Mouse (Mus musculus) forebrain, postnatal 0 days (tissue): ENCODE results near the gene Nr2f2. TPM values are rescaled to one million over a fixed set of nuclear protein-coding genes. Genes with fewer than 3 reads are reported as not detected.

Experiments used
- ATAC-seq: fragments of 200-750 bp; cut with Nextera tagmentation; 2 replicates; pipeline ENCODE4 v1.8.0; 2017; ENCODE audit warnings: mild to moderate bottlenecking, moderate library complexity
- DNase-seq: peaks from one replicate; pipeline ENCODE4 v3.0.0-alpha.2; 2015
- H3K27ac ChIP-seq: fragments of 300-500 bp; sonication (generic); 2 replicates; pipeline ENCODE4 v1.5.1; 2014; ENCODE audit warnings: low read depth, mild to moderate bottlenecking, antibody characterized with exemption, low read length, moderate library complexity, mixed read lengths
- H3K27me3 ChIP-seq: fragments of 300-500 bp; sonication (generic); 2 replicates; pipeline ENCODE4 v1.6.1; 2014; ENCODE audit warnings: mild to moderate bottlenecking, low read length, mixed read lengths; ENCODE audit not compliant: insufficient read depth
- H3K36me3 ChIP-seq: fragments of 300-500 bp; sonication (generic); 2 replicates; pipeline ENCODE4 v1.6.1; 2014; ENCODE audit warnings: mild to moderate bottlenecking, moderate library complexity; ENCODE audit not compliant: insufficient read depth
- H3K4me1 ChIP-seq: fragments of 300-500 bp; sonication (generic); 2 replicates; pipeline ENCODE4 v1.6.1; 2014; ENCODE audit warnings: antibody characterized with exemption; ENCODE audit not compliant: insufficient read depth
- H3K4me2 ChIP-seq: fragments of 300-500 bp; sonication (generic); 2 replicates; pipeline ENCODE4 v1.6.1; 2014; ENCODE audit warnings: low read depth, mild to moderate bottlenecking, moderate library complexity
- H3K4me3 ChIP-seq: fragments of 300-500 bp; sonication (generic); 2 replicates; pipeline ENCODE4 v1.5.1; 2014; ENCODE audit warnings: low read depth, low read length, mixed read lengths
- H3K9ac ChIP-seq: fragments of 300-500 bp; sonication (generic); 2 replicates; pipeline ENCODE4 v1.6.1; 2014; ENCODE audit warnings: mild to moderate bottlenecking
- H3K9me3 ChIP-seq: fragments of 300-500 bp; sonication (generic); 2 replicates; pipeline ENCODE4 v1.6.1; 2016; ENCODE audit warnings: low read length
- CTCF ChIP-seq: sonication (generic); IDR thresholded peaks from 2 replicates; pipeline ENCODE4 v1.5.1; 2016; ENCODE audit warnings: antibody characterized with exemption, control low read depth, low read depth
- WGBS: fragments of 180-500 bp; shearing (Covaris S2); extraction: QIAGEN DNeasy Blood & Tissue Kit; methylation state at CpG from one replicate; pipeline ENCODE4 v1.1.7; 2014; 5-methylcytosine and 5-hydroxymethylcytosine counted together
- polyA plus RNA-seq: library from polyadenylated mRNA; unstranded; fragments of >200 nt; fragmentation: Nextera tagmentation; extraction: Ambion mirVana; gene quantifications from 2 replicates; pipeline ENCODE4 v1.2.1, GENCODE M21; 2015
- total RNA-seq: library from RNA; depleted of rRNA; stranded (reverse); fragments of >200 nt; gene quantifications from 2 replicates; pipeline ENCODE4 v1.2.3, GENCODE M21; 2014

Nr2f2 gene
- total and polyA plus RNA-seq, 2 experiments from 2014 or later: 49.9 to 92.8 TPM

DNA sequence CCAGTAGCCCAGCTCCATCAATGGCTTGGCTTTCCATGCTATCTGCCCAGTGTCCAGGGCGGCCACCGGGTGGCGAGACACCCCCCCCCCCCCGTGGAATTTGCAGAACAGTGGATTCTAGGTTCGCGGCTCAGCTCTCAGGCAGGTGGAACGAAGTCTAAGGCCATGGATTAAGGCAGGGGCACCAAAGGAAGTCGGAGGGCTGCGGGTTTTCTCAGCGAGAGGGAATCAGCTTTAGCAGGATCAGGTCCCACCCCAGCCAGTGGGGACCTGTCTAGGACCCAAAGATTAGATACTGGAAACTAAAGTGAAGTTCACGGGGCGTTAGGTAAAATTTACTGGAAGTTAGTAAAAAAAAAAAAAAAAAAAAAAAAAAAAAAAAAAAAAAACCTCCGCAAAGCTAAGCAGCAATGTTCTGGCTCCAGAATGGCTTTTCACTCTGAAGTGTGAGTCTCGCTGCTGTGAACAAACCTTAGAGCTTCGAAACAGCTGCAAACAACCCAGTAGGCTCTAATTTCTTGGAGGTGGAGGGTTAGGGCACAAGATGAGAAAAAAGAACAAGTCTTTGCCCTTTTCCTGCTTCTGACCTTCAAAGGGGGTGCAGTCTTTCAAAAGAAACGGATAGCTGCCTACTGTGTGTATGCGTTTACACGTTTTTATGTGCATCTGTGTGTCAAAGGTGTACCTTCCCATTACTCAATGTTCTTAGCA, 4.2 kb upstream of the Nr2f2 start:
- H3K9ac ChIP-seq: peak overlapping the region; percentile 44
- no peaks in the 10 kb centered on the region for H3K4me1 ChIP-seq
- 6% methylated on average over 18 of the region's 18 CpGs for WGBS
- H3K4me2 ChIP-seq: peak overlapping the region; percentile 41
- ATAC-seq: no peak
- no peak for TF ChIP-seq CTCF
- 0 out of 2 replicates have a peak overlapping the region, but pooled peaks have one; percentile 73 for H3K27ac ChIP-seq
- H3K36me3 ChIP-seq: no peaks in the 10 kb centered on the region
- peak overlapping the region; percentile 27; the same call in 1 of the 2 replicates for H3K4me3 ChIP-seq
- DNase-seq: peak; percentile 20
- peaks cover 66% of the 10 kb centered on the region for H3K27me3 ChIP-seq
- no peaks in the 10 kb centered on the region for H3K9me3 ChIP-seq

DNA sequence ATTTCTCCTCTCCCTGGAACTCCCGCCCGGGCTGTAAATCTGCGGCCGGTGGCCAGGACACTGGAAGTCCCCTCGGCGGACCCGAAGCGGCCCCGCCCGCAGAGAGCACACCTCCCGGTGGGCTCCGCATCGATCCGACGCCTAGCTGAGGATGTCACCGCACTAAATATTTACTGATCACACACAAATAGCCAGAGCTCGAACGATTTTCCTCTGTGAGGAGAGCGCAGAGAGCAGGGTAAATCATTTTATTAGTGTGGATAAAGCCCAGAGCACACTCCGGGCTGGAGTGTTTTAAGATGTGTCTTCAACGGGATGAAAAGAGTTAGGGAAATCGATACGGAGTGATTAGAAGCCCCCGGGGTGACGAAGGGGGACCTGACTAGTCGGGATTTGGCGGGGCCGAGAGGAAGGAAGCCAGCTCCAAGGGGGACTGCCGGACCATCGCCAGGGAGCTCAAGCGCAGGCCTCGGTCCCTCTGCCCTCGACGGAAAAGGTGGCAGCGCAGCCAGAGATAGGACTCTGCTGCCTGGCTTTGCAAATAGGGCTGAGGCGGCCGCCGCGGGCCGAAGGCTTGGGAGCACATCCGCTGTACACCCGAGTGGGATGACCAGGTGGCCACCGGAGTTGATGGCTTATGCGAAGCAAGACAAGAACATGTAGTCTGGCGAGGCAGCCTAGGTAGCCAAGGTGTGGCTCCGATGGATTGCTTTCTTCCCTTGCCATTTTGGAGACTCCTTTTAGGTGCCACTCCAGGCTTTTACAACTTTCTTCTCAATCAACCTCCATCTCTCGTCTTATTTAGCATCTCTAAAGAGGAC, 3.4 kb upstream of the Nr2f2 start:
- Histone ChIP-seq H3K9ac (peak overlapping the region; percentile 44), H3K4me3 (peak overlapping the region; percentile 27), H3K27me3 (peaks cover 69% of the 10 kb centered on the region), H3K4me1 (no peaks in the 10 kb centered on the region), H3K9me3 (no peaks in the 10 kb centered on the region), H3K36me3 (no peaks in the 10 kb centered on the region), H3K4me2 (peak overlapping the region; percentile 41), H3K27ac (peak overlapping the region; percentile 73)
- 2% methylated on average over 47 of the region's 47 CpGs for WGBS
- ATAC-seq (no peak), DNase-seq (peak; percentile 44)
- TF ChIP-seq CTCF: no peak

DNA sequence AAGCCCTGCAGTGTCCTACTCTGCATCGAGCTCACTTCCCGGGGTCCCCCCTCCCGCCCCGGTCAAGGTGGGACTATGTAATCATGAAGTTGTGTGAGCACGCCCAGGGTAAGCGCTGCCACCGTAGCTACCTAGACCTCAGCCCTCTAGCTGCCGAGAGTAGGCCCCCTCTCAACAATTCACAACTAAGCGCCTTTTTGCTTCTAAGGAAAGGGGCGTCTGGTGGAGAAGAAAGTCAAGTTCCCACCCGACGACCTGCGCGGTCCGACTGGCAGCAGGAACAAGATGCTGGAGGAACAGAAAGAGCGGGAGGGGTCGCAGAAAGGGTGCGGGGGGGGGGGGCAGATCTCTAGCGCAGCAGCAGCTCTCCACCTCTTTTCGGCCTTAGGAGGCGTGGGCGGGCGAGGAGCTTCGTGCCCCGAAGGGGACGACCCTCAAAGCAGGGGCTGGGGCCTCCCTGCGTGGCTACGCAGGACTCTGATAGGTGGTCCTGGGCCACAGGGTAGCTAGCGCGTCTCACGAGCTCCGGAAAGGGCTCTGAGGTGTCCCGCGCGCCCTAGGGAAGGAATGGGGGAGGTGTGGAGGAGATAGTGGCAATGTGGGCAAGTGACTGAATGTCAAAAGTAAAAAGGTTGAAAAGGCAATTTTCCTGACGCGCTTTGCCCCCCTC, 2.7 kb upstream of the Nr2f2 start:
- Histone ChIP-seq H3K4me1 (no peaks in the 10 kb centered on the region), H3K4me2 (peak overlapping the region; percentile 41), H3K27ac (peak overlapping the region; percentile 73), H3K9ac (peak overlapping the region; percentile 44), H3K9me3 (no peaks in the 10 kb centered on the region), H3K27me3 (peaks cover 69% of the 10 kb centered on the region), H3K36me3 (no peaks in the 10 kb centered on the region), H3K4me3 (peak overlapping the region; percentile 27)
- 4% methylated on average over 36 of the region's 37 CpGs for WGBS
- TF ChIP-seq CTCF: no peak
- ATAC-seq (peak; percentile 38; the same call in 1 of the 2 replicates), DNase-seq (peak; percentile 18)

DNA sequence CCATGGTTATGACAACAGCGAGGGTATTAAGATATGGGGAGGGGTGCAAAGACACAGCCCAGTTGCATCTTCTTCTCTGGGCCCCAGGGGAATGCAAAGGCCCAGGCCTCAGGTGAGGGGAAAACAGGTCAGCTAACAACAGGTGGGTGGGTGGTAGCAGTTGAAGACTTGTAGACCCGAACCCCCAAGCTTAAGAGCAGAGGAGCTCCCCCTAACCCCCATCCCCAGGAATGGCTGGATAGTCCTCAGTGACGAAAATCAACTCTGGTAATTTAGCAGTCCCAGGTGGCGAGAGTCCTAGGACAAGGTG, 2.2 kb upstream of the Nr2f2 start:
- ATAC-seq (no peak), DNase-seq (peak; percentile 8)
- no peaks in the 10 kb centered on the region for H3K4me1 ChIP-seq
- peaks cover 70% of the 10 kb centered on the region for H3K27me3 ChIP-seq
- H3K4me2 ChIP-seq: peak overlapping the region; percentile 41
- peak overlapping the region; percentile 27; the same call in 1 of the 2 replicates for H3K4me3 ChIP-seq
- H3K36me3 ChIP-seq: no peaks in the 10 kb centered on the region
- no peak for TF ChIP-seq CTCF
- H3K9ac ChIP-seq: 0 out of 2 replicates have a peak overlapping the region, but pooled peaks have one; percentile 44
- H3K9me3 ChIP-seq: no peaks in the 10 kb centered on the region
- peak overlapping the region; percentile 73; the same call in 1 of the 2 replicates for H3K27ac ChIP-seq
- WGBS: 12% methylated on average over 4 of the region's 4 CpGs

DNA sequence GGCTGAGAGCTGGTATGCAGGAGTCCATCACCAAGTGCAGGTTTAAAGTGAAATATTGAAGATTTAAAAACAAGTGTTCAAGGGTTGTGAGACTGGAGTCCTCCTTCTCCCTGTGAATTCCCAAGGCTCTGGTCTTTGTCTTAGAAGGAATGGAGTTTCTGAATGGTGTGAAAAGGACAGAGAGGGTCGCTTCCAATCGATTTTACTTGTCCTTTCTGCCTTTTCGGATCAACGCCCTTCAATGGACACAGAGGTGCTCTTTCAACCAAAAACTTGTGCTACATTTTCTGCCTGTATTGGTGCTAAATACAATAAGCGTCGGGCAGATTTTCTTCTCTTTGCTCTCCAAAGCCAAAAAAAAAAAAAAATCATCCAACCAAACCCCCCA, 1.7 kb upstream of the Nr2f2 start:
- no peaks in the 10 kb centered on the region for H3K9me3 ChIP-seq
- no peak overlapping the region for H3K4me3 ChIP-seq
- peak; percentile 26 for DNase-seq
- H3K27ac ChIP-seq: peak overlapping the region; percentile 73
- H3K36me3 ChIP-seq: no peaks in the 10 kb centered on the region
- no peak for TF ChIP-seq CTCF
- H3K4me2 ChIP-seq: peak overlapping the region; percentile 41
- WGBS: 14% methylated on average over 6 of the region's 6 CpGs
- H3K4me1 ChIP-seq: no peaks in the 10 kb centered on the region
- no peak for ATAC-seq
- no peak overlapping the region for H3K9ac ChIP-seq
- peaks cover 74% of the 10 kb centered on the region for H3K27me3 ChIP-seq

DNA sequence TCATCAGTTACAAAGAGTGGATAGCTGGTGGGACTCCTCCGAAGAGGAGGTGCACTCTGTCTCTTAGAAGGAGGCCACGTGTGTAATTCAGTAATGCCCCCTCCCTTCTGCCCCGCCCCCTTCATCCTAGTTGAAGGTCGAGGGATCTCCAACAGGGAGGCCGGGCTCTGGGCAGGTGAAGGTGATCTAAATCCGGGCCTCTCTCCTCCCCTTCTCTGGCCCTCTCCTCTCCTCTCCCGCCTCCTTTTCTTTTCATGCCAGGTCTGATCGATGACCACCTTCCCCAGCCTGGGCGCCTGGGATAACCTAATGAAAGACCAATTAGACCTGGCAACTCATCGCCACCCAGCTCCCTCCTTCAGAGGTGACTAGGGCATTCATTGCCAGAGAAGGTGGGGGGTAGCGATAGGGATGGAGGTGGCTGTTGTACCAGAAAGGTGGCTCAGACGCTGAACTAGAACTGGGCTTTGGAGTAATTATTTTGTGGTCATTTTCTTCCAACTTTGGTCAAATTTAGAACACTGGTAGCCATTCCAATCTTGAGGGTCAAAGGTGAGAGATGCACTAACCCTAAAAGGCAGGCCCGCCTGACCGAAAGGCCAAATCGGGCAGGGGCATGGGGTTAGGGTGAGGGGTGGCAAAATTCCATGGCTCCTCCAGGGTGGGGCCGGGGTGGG, 1.2 kb upstream of the Nr2f2 start:
- H3K9ac ChIP-seq: peak overlapping the region; percentile 2; the same call in 1 of the 2 replicates
- peak overlapping the region; percentile 41 for H3K4me2 ChIP-seq
- H3K4me1 ChIP-seq: no peaks in the 10 kb centered on the region
- 12% methylated on average over 16 of the region's 16 CpGs for WGBS
- H3K36me3 ChIP-seq: no peaks in the 10 kb centered on the region
- peak overlapping the region; percentile 51 for H3K27ac ChIP-seq
- DNase-seq (no peak), ATAC-seq (no peak)
- TF ChIP-seq CTCF: no peak
- peak overlapping the region; percentile 11; the same call in 1 of the 2 replicates for H3K4me3 ChIP-seq
- peaks cover 71% of the 10 kb centered on the region for H3K27me3 ChIP-seq
- no peaks in the 10 kb centered on the region for H3K9me3 ChIP-seq
